7 mouse cellular contexts compared by ENCODE assay signal in the genomic region with DNA sequence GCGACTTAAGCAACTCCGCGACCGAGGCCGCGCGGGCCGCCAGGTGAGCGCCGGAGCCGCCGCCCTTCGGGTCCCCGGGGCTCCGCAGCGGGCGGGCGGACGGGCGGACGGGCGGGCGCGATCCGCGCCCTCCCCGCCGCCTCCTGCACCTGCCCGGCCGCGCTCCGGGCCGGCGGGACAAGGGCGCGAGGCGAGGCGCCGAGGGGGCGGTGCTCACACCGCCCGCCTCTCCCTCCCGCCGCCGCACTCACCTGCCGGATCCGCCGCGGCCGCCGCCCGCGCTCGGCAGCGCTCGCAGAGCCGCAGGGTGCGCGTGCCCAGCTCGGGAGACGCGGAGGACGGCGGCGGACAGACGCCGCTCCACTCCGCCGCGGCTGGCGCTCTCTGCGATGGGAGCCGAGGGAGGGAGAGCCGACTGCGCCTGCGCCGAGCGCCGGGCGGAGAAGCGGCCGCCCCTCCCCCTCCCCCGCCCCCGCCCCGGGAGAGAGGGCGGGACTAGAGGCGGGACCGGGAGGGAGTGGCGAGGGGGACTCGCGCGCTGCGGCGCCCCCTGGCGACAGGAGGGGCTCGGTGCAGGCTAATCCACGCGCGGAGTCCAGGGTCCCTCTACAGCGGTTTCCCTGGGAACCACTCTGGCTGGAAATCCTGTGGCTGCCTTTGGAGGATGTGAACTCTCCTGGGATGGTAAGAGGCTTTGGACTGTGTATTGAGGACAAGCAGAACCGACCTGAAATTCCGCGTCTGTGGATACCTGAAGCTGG. TPM values are rescaled to one million over a fixed set of nuclear protein-coding genes. Genes with fewer than 3 reads are reported as not detected.
DNase-seq lines count a peak whose midpoint lies in the region; ATAC-seq lines count a peak whose summit lies in the region.

Rab3ip (minus strand) TSS at position 761 of the 761 bp plus-strand sequence.

- H3K27ac ChIP-seq in embryonic facial prominence, embryonic 11.5 days (replicated peaks; ENCODE audit: low read depth, low read length) = peak within 1 kb of the TSS; percentile 72
- peak within 1 kb of the TSS; percentile 10 for H3K27ac ChIP-seq in limb, embryonic 11.5 days (replicated peaks; ENCODE audit: low read depth, low read length)
- H3K27ac ChIP-seq in midbrain, embryonic 14.5 days (replicated peaks; ENCODE audit: low read depth, low read length) = peak within 1 kb of the TSS; percentile 88

- peak within 1 kb of the TSS; percentile 82 for H3K4me2 ChIP-seq in embryonic facial prominence, embryonic 11.5 days (ENCODE audit: low read depth, low read length)
- H3K4me2 ChIP-seq in limb, embryonic 11.5 days (ENCODE audit: low read depth, severe bottlenecking) = peak within 1 kb of the TSS; percentile 56
- peak within 1 kb of the TSS; percentile 77 for H3K4me2 ChIP-seq in midbrain, embryonic 14.5 days (ENCODE audit: low read length)

- peak within 1 kb of the TSS; percentile 78 for H3K4me3 ChIP-seq in embryonic facial prominence, embryonic 11.5 days (ENCODE audit: low read depth, low read length)
- H3K4me3 ChIP-seq in limb, embryonic 11.5 days (ENCODE audit: low read depth, low read length) = peak within 1 kb of the TSS; percentile 60
- peak within 1 kb of the TSS; percentile 79 for H3K4me3 ChIP-seq in midbrain, embryonic 14.5 days (replicated peaks; ENCODE audit: low read depth, low read length)

- peak; percentile 95 for DNase-seq in adrenal gland, postnatal 14 days
- peak; percentile 93 for DNase-seq in embryonic facial prominence, embryonic 11.5 days (ENCODE audit: low spot score)
- peak; percentile 99 for DNase-seq in heart, adult 11 months
- DNase-seq in kidney, adult 18-20 months = peak; percentile 91
- peak; percentile 97 for DNase-seq in limb, embryonic 11.5 days (ENCODE audit: low spot score)
- peak; percentile 98 for DNase-seq in midbrain, embryonic 14.5 days
- peak; percentile 85 to 94 for DNase-seq in spleen, adult 18-20 months

- H3K4me1 ChIP-seq in embryonic facial prominence, embryonic 11.5 days (ENCODE audit: control insufficient read depth, insufficient read depth, low read length) = no peaks in the 10 kb centered on the region
- peaks cover 4% of the 10 kb centered on the region; the same call in 1 of the 2 replicates for H3K4me1 ChIP-seq in limb, embryonic 11.5 days (ENCODE audit: control insufficient read depth, insufficient read depth, low read length)
- H3K4me1 ChIP-seq in midbrain, embryonic 14.5 days (ENCODE audit: control insufficient read depth, insufficient read depth, low read length) = peaks cover 11% of the 10 kb centered on the region

- 1% methylated on average over 52 of the region's 103 CpGs for WGBS in embryonic facial prominence, embryonic 11.5 days
- under 1% methylated on average over 42 of the region's 103 CpGs for WGBS in limb, embryonic 11.5 days
- under 1% methylated on average over 79 of the region's 103 CpGs for WGBS in midbrain, embryonic 14.5 days

- ATAC-seq in embryonic facial prominence, embryonic 11.5 days (replicated peaks; ENCODE audit: insufficient number of reproducible peaks, low FRiP score, low TSS enrichment, low read depth) = peak; percentile 90
- ATAC-seq in limb, embryonic 11.5 days (ENCODE audit: insufficient number of reproducible peaks, low FRiP score, low TSS enrichment, low read depth) = peak; percentile 86
- ATAC-seq in midbrain, embryonic 14.5 days (ENCODE audit: low FRiP score, low TSS enrichment) = peak; percentile 92

- no peaks in the 10 kb centered on the region for H3K36me3 ChIP-seq in embryonic facial prominence, embryonic 11.5 days (replicated peaks; ENCODE audit: control insufficient read depth, insufficient read depth, low read depth, low read length)
- H3K36me3 ChIP-seq in limb, embryonic 11.5 days (ENCODE audit: control insufficient read depth, insufficient read depth, low read length) = no peaks in the 10 kb centered on the region
- H3K36me3 ChIP-seq in midbrain, embryonic 14.5 days (ENCODE audit: control insufficient read depth, insufficient read depth, low read length) = no peaks in the 10 kb centered on the region

- H3K27me3 ChIP-seq in embryonic facial prominence, embryonic 11.5 days (ENCODE audit: control insufficient read depth, insufficient read depth, low read length) = no peaks in the 10 kb centered on the region
- no peaks in the 10 kb centered on the region for H3K27me3 ChIP-seq in limb, embryonic 11.5 days (ENCODE audit: control insufficient read depth, insufficient read depth, low read length)
- no peaks in the 10 kb centered on the region for H3K27me3 ChIP-seq in midbrain, embryonic 14.5 days (ENCODE audit: control insufficient read depth, insufficient read depth, low read length)

- H3K9me3 ChIP-seq in embryonic facial prominence, embryonic 11.5 days (replicated peaks; ENCODE audit: control insufficient read depth, low read length) = no peaks in the 10 kb centered on the region
- H3K9me3 ChIP-seq in limb, embryonic 11.5 days (ENCODE audit: control insufficient read depth, low read length) = 0 out of 2 replicates have a peak, but pooled peaks cover 3% of the 10 kb centered on the region
- no peaks in the 10 kb centered on the region for H3K9me3 ChIP-seq in midbrain, embryonic 14.5 days (ENCODE audit: control insufficient read depth, low read length)

- H3K9ac ChIP-seq in embryonic facial prominence, embryonic 11.5 days (replicated peaks; ENCODE audit: low read length) = peak within 1 kb of the TSS; percentile 82
- H3K9ac ChIP-seq in limb, embryonic 11.5 days (ENCODE audit: low read length) = peak within 1 kb of the TSS; percentile 68
- peak within 1 kb of the TSS; percentile 74 for H3K9ac ChIP-seq in midbrain, embryonic 14.5 days (replicated peaks; ENCODE audit: low read length)

RNA-seq across cellular contexts. Expression of gene Rab3ip, which starts in this region (rescaled TPM):
- total RNA-seq in adrenal gland, postnatal 14 days (2021) = 48.4 and 50.5 TPM in 2 replicates
- 38.9 and 42.4 TPM in 2 replicates for polyA plus RNA-seq in embryonic facial prominence, embryonic 11.5 days (2014; fragmentation: Nextera tagmentation; extraction: Ambion mirVana)
- 43.1 and 43.5 TPM in 2 replicates for polyA plus RNA-seq in limb, embryonic 11.5 days (2014; fragmentation: Nextera tagmentation; extraction: Ambion mirVana)
- 40.4 and 41.6 TPM in 2 replicates for polyA plus RNA-seq in midbrain, embryonic 14.5 days (2014; fragmentation: Nextera tagmentation; extraction: Ambion mirVana)

Comparison
In these comparisons a context has a peak if more than half of its experiments do, and no peak if none do; other contexts are left out.
1. Peak in every context shown above with its lines: DNase-seq, ATAC-seq, H3K4me3 ChIP-seq and H3K27ac ChIP-seq.
2. H3K27ac ChIP-seq: peak in every context shown above with its lines; median percentile 88 in midbrain, embryonic 14.5 days; 72 in embryonic facial prominence, embryonic 11.5 days; 10 in limb, embryonic 11.5 days.